Mouse (Mus musculus): Measurements from ENCODE around the gene Eef1akmt3.

GRCm38 (mm10) chr10:127036273-127036672 lies 5.0 kb downstream of the Eef1akmt3 start:
- TF ChIP-seq CTCF (IDR thresholded peaks at IDR 0.05; ENCODE audit: low read depth) (no peak), EP300 (optimal IDR thresholded peaks at IDR 0.05) (no peak)

All from stomach, postnatal 0 days (tissue).